Mouse (Mus musculus): ENCODE data around the gene Nrxn2. TPM values are rescaled to one million over a fixed set of nuclear protein-coding genes. Genes with fewer than 3 reads are reported as not detected.

Nrxn2 gene
- polyA plus RNA-seq, 1 experiment from 2014 or later, result 1.4 TPM

DNA sequence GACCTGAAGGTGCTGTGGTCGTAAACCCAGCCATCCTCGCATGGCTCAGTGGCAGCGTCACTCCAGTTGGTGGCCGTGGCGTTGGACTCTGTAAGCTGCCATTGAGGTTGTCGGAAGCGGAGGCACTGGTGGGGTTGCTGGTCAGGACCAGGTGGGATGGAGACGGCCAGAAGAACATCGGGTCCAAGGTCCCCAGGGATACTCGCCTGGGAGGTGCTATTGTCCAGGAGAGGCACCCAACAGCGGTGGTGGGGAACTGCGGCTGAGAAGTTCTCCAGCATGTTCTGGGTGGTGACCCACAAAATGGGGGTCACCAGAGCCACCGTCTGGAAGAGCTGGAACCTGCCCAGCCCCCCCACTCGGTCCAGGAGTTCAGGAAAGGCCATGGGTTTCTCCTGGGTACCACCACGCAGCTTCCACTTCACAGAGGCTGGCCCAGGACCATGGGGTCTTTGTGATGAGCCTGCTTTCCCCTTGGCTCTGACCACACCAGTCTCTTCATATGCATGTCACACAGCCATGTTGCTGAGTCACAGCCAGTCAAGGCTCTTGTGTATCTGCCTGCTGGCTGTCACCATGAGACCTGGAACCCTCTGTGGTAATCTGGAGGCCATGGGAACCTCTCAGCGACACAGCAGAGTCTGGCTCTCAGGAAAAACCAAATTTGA is 124.0 kb downstream of the Nrxn2 start, which contains the start of gene Slc22a12:
Gene Slc22a12, minus strand, starts transcription at position 666 of the 668 bp plus-strand sequence.
- Histone ChIP-seq H3K4me3 (ENCODE audit: low read depth, low read length) (no peak within 1 kb of the TSS), H3K4me1 (replicated peaks; ENCODE audit: control insufficient read depth, insufficient read depth, low read length) (no peaks in the 10 kb centered on the region), H3K27me3 (replicated peaks; ENCODE audit: control insufficient read depth, insufficient read depth, low read length) (no peaks in the 10 kb centered on the region), H3K4me2 (replicated peaks; ENCODE audit: low read depth) (no peak within 1 kb of the TSS), H3K36me3 (ENCODE audit: control insufficient read depth, insufficient read depth) (no peaks in the 10 kb centered on the region), H3K9me3 (ENCODE audit: control insufficient read depth) (no peaks in the 10 kb centered on the region), H3K27ac (ENCODE audit: low read depth, low read length) (no peak within 1 kb of the TSS), H3K9ac (ENCODE audit: low read depth, low read length) (no peak within 1 kb of the TSS)
- ATAC-seq, result no peak
- 87% methylated on average over 16 of the region's 16 CpGs for WGBS
- TF ChIP-seq CTCF (IDR thresholded peaks at IDR 0.05; ENCODE audit: low read depth), result no peak

DNA sequence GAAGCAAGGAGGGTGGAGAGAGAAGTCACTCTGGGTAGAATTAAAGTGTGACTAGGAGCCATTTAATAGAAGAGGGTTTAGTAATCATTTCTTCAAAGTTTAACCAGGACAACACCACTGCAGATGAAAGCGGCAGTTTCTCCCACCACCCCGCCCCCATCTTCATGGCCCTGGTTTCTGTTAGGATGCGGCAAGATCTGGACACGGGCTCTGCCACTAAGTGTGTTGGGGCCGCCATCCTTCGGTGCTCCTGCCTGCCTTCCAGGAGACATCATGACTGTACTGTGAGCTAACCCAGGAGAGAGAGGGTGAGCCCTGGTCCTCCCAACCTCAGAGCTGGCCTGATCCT is 124.5 kb downstream of the Nrxn2 start:
- ATAC-seq, result no peak
- no peaks in the 10 kb centered on the region for H3K9me3 ChIP-seq (ENCODE audit: control insufficient read depth)

GRCm38 (mm10) chr19:6543518-6543917 is 125.0 kb downstream of the Nrxn2 start:
- no peaks in the 10 kb centered on the region for H3K4me1 ChIP-seq (replicated peaks; ENCODE audit: control insufficient read depth, insufficient read depth, low read length)
- no peak for TF ChIP-seq CTCF (IDR thresholded peaks at IDR 0.05; ENCODE audit: low read depth)
- H3K27ac ChIP-seq (ENCODE audit: low read depth, low read length), result no peak overlapping the region
- H3K27me3 ChIP-seq (replicated peaks; ENCODE audit: control insufficient read depth, insufficient read depth, low read length), result no peaks in the 10 kb centered on the region
- no peaks in the 10 kb centered on the region for H3K9me3 ChIP-seq (ENCODE audit: control insufficient read depth)
- H3K4me2 ChIP-seq (replicated peaks; ENCODE audit: low read depth), result no peak overlapping the region
- no peak for ATAC-seq
- WGBS, result 59% methylated on average over 7 of the region's 7 CpGs
- H3K4me3 ChIP-seq (ENCODE audit: low read depth, low read length), result no peak overlapping the region
- no peak overlapping the region for H3K9ac ChIP-seq (ENCODE audit: low read depth, low read length)
- H3K36me3 ChIP-seq (ENCODE audit: control insufficient read depth, insufficient read depth), result no peaks in the 10 kb centered on the region

More for the DNA sequence above, 124.5 kb downstream of the Nrxn2 start:
- Histone ChIP-seq H3K4me2 (replicated peaks; ENCODE audit: low read depth) (no peak overlapping the region), H3K9ac (ENCODE audit: low read depth, low read length) (no peak overlapping the region), H3K36me3 (ENCODE audit: control insufficient read depth, insufficient read depth) (no peaks in the 10 kb centered on the region), H3K4me3 (ENCODE audit: low read depth, low read length) (no peak overlapping the region), H3K4me1 (replicated peaks; ENCODE audit: control insufficient read depth, insufficient read depth, low read length) (no peaks in the 10 kb centered on the region), H3K27ac (ENCODE audit: low read depth, low read length) (no peak overlapping the region), H3K27me3 (replicated peaks; ENCODE audit: control insufficient read depth, insufficient read depth, low read length) (no peaks in the 10 kb centered on the region)
- WGBS, result 89% methylated on average over 6 of the region's 6 CpGs
- no peak for TF ChIP-seq CTCF (IDR thresholded peaks at IDR 0.05; ENCODE audit: low read depth)

- TF ChIP-seq CTCF (IDR thresholded peaks at IDR 0.05; ENCODE audit: low read depth), result no peak
- H3K4me1 ChIP-seq (replicated peaks; ENCODE audit: control insufficient read depth, insufficient read depth, low read length), result no peaks in the 10 kb centered on the region
- no peak overlapping the region for H3K9ac ChIP-seq (ENCODE audit: low read depth, low read length)
- H3K9me3 ChIP-seq (ENCODE audit: control insufficient read depth), result no peaks in the 10 kb centered on the region
- H3K36me3 ChIP-seq (ENCODE audit: control insufficient read depth, insufficient read depth), result no peaks in the 10 kb centered on the region
- H3K4me3 ChIP-seq (ENCODE audit: low read depth, low read length), result no peak overlapping the region
- no peak for ATAC-seq
- no peak overlapping the region for H3K4me2 ChIP-seq (replicated peaks; ENCODE audit: low read depth)
- H3K27me3 ChIP-seq (replicated peaks; ENCODE audit: control insufficient read depth, insufficient read depth, low read length), result no peaks in the 10 kb centered on the region
- WGBS, result 88% methylated on average over 13 of the region's 13 CpGs
- no peak overlapping the region for H3K27ac ChIP-seq (ENCODE audit: low read depth, low read length)
Observed at GRCm38 (mm10) chr19:6544712-6545111, 126.2 kb downstream of the Nrxn2 start.

DNA sequence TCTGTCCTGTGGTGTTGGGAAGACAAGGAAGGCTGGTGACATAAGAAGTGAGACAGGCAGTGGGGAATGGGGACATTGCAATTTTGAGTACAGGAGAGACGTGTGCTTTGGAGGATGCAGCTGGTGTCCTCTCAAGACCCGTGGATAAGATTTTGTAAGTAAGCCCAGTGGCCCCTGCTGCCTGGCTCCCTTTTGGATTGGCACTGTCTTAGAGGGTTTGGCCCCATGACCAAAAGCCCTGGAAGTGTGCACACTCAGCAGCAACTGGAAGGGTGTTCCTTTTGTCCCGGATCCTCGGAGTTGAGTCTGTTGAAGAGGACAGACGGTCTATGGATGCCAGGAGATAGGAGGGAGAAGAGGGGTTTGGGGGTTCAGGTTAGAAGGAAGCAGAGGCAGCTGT is 127.0 kb downstream of the Nrxn2 start:
- Histone ChIP-seq H3K9me3 (ENCODE audit: control insufficient read depth) (no peaks in the 10 kb centered on the region), H3K4me3 (ENCODE audit: low read depth, low read length) (no peak overlapping the region), H3K4me2 (replicated peaks; ENCODE audit: low read depth) (no peak overlapping the region), H3K9ac (ENCODE audit: low read depth, low read length) (no peak overlapping the region), H3K27ac (ENCODE audit: low read depth, low read length) (no peak overlapping the region), H3K4me1 (replicated peaks; ENCODE audit: control insufficient read depth, insufficient read depth, low read length) (no peaks in the 10 kb centered on the region), H3K27me3 (replicated peaks; ENCODE audit: control insufficient read depth, insufficient read depth, low read length) (no peaks in the 10 kb centered on the region), H3K36me3 (ENCODE audit: control insufficient read depth, insufficient read depth) (no peaks in the 10 kb centered on the region)
- 89% methylated on average over 5 of the region's 5 CpGs for WGBS
- ATAC-seq, result no peak
- TF ChIP-seq CTCF (IDR thresholded peaks at IDR 0.05; ENCODE audit: low read depth), result no peak

GRCm38 (mm10) chr19:6546096-6546495 is 127.6 kb downstream of the Nrxn2 start:
- Histone ChIP-seq H3K36me3 (ENCODE audit: control insufficient read depth, insufficient read depth) (no peaks in the 10 kb centered on the region), H3K4me2 (replicated peaks; ENCODE audit: low read depth) (no peak overlapping the region), H3K4me1 (replicated peaks; ENCODE audit: control insufficient read depth, insufficient read depth, low read length) (no peaks in the 10 kb centered on the region), H3K27ac (ENCODE audit: low read depth, low read length) (no peak overlapping the region), H3K27me3 (replicated peaks; ENCODE audit: control insufficient read depth, insufficient read depth, low read length) (no peaks in the 10 kb centered on the region), H3K4me3 (ENCODE audit: low read depth, low read length) (no peak overlapping the region), H3K9ac (ENCODE audit: low read depth, low read length) (no peak overlapping the region), H3K9me3 (ENCODE audit: control insufficient read depth) (no peaks in the 10 kb centered on the region)
- TF ChIP-seq CTCF (IDR thresholded peaks at IDR 0.05; ENCODE audit: low read depth), result no peak
- no peak for ATAC-seq
- 75% methylated on average over 1 of the region's 1 CpGs for WGBS

Measured in intestine, postnatal 0 days (tissue).